Mouse (Mus musculus) bone marrow, adult 2 months (tissue): ENCODE measurements around the gene Papola.

Source experiments
- CTCF ChIP-seq: fragments of 200-500 bp; IDR thresholded peaks from 2 replicates; pipeline ENCODE4 v1.5.1; 2011; ENCODE audit warnings: low read length, control low read depth; ENCODE audit not compliant: control insufficient read depth, insufficient read depth
- POLR2A ChIP-seq: fragments of 200-500 bp; IDR thresholded peaks from 2 replicates; pipeline ENCODE4 v1.6.1; 2011; ENCODE audit warnings: low read depth, mild to moderate bottlenecking, control low read depth, low read length, borderline replicate concordance; ENCODE audit not compliant: control insufficient read depth

DNA sequence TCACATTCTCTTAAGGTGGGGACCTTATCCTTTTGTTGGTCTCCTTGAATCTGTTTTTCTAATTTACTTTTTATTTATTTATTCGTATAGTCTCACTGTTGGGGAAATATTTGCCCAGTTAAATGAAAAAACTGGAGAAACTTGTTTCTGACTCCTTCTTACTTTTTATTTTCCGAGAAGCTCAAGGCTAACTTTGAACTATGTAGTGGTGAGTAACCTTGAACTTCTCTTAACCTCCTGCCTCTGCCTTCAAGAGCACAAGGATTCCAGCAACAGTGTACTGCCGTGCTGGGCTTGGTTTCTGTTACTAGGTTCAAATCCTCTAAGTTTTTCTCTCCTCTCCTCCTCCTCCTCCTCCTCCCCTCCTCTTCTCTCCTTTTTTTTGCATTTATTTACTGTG is 22.9 kb upstream of the Papola start:
- no peak for TF ChIP-seq CTCF
- no peak for TF ChIP-seq POLR2A
